Mouse (Mus musculus) liver, adult 2 months (tissue): ENCODE measurements around the gene Ankrd44.

Source experiments
- CTCF ChIP-seq: fragments of 200-500 bp; IDR thresholded peaks from 2 replicates; pipeline ENCODE4 v1.5.1; 2011; ENCODE audit warnings: low read depth, low read length, control low read depth
- POLR2A ChIP-seq: fragments of 200-500 bp; IDR thresholded peaks from 2 replicates; pipeline ENCODE4 v1.6.1; 2011; ENCODE audit warnings: low read length, control low read depth; ENCODE audit not compliant: insufficient read depth; ENCODE audit errors: extremely low read depth

DNA sequence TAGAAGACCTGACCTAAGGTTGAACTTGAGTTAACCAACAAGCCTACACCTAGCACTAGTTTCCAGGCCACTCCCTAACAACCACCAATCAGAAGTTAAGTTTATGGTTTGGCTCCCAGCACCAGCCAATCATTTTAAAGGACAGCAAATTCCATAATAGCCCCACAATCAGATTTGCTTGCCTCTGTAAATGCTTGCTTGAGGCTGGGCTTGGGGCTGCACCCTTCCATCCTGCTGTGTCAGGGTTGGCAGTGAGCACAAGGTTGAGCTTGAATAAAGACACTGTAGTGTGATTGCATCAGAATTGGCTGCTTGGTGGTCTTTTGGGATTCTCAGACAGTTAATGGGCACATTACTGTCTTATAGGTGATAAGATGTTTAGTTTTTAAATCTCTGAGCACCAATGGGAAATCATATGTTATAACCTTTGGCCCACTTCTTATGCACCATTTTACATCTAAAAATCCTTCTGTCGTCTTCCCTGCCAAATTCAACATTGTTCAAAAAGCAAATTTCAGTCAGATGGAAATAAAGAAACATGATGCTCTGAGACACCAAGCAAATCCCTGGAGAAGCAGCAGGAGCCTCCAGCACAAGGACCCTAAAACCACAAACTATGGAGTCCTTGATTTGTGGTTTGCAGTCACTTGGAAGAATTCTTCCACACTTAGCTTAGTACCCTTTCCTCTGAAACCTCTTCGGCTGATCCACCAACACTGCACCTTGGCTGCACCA lies 119.9 kb downstream of the Ankrd44 start:
- TF ChIP-seq POLR2A = no peak
- TF ChIP-seq CTCF = no peak
